Mouse (Mus musculus): ENCODE measurements at regions not wholly inside any gene's neighbourhood (a gene's known extent, or its start where the extent isn't known, plus 50 kb on each side); places are given as distances from the start of the nearest gene placed in this dataset.

- TF ChIP-seq POLR2A (IDR thresholded peaks at IDR 0.05; ENCODE audit: insufficient read depth, low read depth, low read length) = no peak
- no peak for TF ChIP-seq CTCF (IDR thresholded peaks at IDR 0.05)
These were observed 385.4 kb downstream of the Trim52 start for GRCm38 (mm10) chr14:106491389-106491788.

Data from heart, adult 2 months (tissue).